In the genomic region with DNA sequence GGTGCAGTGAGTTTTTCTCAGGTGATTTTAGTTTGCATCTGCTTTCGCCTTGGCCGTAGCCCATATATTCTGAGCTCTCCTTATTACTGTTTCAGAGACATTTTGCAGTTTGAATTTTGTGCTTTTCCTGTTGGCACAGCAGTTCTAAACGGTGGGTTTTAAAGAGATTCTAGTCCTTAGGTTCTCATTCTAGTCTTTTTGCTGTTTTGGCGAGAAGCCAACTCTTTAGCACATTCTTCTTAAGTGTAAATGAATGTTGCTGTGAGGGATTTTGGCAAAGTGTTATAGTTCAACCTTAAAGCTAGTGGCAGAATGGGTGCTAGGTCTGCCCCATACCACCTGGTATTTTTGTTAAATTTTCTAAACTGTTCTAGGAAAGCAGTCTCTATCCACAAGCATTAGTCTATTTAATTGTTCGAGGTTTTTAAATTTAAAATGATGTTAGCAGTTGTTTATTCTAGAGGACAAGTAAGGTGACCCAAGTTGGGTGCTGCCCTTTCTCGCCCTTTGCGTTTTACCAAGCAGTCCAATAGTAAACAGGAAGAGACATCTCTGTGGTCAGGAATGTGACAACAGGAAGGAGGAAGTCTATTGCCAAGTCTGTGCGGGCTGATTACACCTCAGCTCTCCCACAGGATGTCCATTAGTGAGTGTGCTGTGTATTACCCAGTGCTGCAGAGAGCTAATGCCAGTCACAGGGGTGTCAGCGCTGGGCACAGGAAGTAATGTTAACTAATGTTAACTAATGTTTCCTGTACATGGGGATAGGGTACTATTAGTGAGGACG, we compare ENCODE assay signal across 8 mouse cellular contexts. TPM values are rescaled to one million over a fixed set of nuclear protein-coding genes. Genes with fewer than 3 reads are reported as not detected.
DNase-seq lines count a peak whose midpoint lies in the region; ATAC-seq and TF ChIP-seq lines count a peak whose summit lies in the region.

No protein-coding gene starts in this region.

- TF ChIP-seq EP300 in liver, embryonic 14.5 days (IDR thresholded peaks at IDR 0.05; ENCODE audit: low read depth) = peak; percentile 53; the same call in 1 of the 2 replicates

- H3K4me3 ChIP-seq in heart, embryonic 14.5 days (ENCODE audit: control insufficient read depth in 1 of 2, insufficient read depth in 1 of 2, low read depth in 1 of 2, low read length in 2 of 2) = no peak overlapping the region
- H3K4me3 ChIP-seq in liver, embryonic 14.5 days (ENCODE audit: insufficient read depth in 1 of 2, low read depth in 2 of 2, low read length in 2 of 2) = no peak overlapping the region
- no peak overlapping the region for H3K4me3 ChIP-seq in thymus, adult 2 months (ENCODE audit: control insufficient read depth, insufficient read depth, low read length)
- no peak overlapping the region for H3K4me3 ChIP-seq in hindbrain, postnatal 0 days (ENCODE audit: low read length)

- no peak for TF ChIP-seq POLR2A in thymus, adult 2 months (IDR thresholded peaks at IDR 0.05; ENCODE audit: control insufficient read depth, extremely low read depth, insufficient read depth, low read length, poor library complexity)

- H3K4me2 ChIP-seq in heart, embryonic 14.5 days (ENCODE audit: low read length) = no peak overlapping the region
- H3K4me2 ChIP-seq in liver, embryonic 14.5 days (ENCODE audit: low read depth) = peak overlapping the region; percentile 42
- H3K4me2 ChIP-seq in hindbrain, postnatal 0 days (ENCODE audit: low read depth, low read length) = no peak overlapping the region

- peak; percentile 72; the same call in 1 of the 2 replicates for ATAC-seq in heart, embryonic 14.5 days (ENCODE audit: insufficient number of reproducible peaks, insufficient read depth, low FRiP score, low read depth)
- ATAC-seq in liver, embryonic 14.5 days (ENCODE audit: insufficient read depth) = peak; percentile 69
- ATAC-seq in hindbrain, postnatal 0 days = no peak

- peak overlapping the region in 1 of 2 experiments; percentile 56; a peak in 1 of 4 replicates for H3K27ac ChIP-seq in heart, embryonic 14.5 days (replicated peaks in 1 of 2; ENCODE audit: control insufficient read depth in 1 of 2, insufficient read depth in 1 of 2, low read depth in 2 of 2, low read length in 2 of 2)
- peak overlapping the region; percentile 55 for H3K27ac ChIP-seq in liver, embryonic 14.5 days
- H3K27ac ChIP-seq in thymus, adult 2 months (ENCODE audit: control insufficient read depth, insufficient read depth, low read length) = no peak overlapping the region
- H3K27ac ChIP-seq in hindbrain, postnatal 0 days = no peak overlapping the region

- H3K36me3 ChIP-seq in heart, embryonic 14.5 days (ENCODE audit: control insufficient read depth, insufficient read depth, low read length) = no peaks in the 10 kb centered on the region
- no peaks in the 10 kb centered on the region for H3K36me3 ChIP-seq in liver, embryonic 14.5 days (replicated peaks; ENCODE audit: control insufficient read depth, insufficient read depth, low read depth)
- no peaks in the 10 kb centered on the region for H3K36me3 ChIP-seq in thymus, adult 2 months (ENCODE audit: control insufficient read depth, insufficient read depth, low read length)
- no peaks in the 10 kb centered on the region for H3K36me3 ChIP-seq in hindbrain, postnatal 0 days (ENCODE audit: insufficient read depth, low read length)

- peak; percentile 27 for DNase-seq in 3T3-L1 (ENCODE audit: low read depth, low spot score)
- peak; percentile 55 for DNase-seq in CD4-positive helper T cell, adult 2 months (ENCODE audit: low read depth, low spot score)
- DNase-seq in liver, embryonic 14.5 days (ENCODE audit: low read depth in 3 of 3, low spot score in 3 of 3) = no peak
- no peak for DNase-seq in testis, postnatal 10 days (ENCODE audit: low spot score)
- DNase-seq in thymus, adult 2 months = no peak
- DNase-seq in ovary, adult 18-20 months (ENCODE audit: low spot score) = no peak
- no peak for DNase-seq in hindbrain, postnatal 0 days (ENCODE audit: low spot score)

- TF ChIP-seq CTCF in liver, embryonic 14.5 days (IDR thresholded peaks at IDR 0.05; ENCODE audit: low read depth) = no peak
- no peak for TF ChIP-seq CTCF in thymus, adult 2 months (IDR thresholded peaks at IDR 0.05; ENCODE audit: borderline replicate concordance, control insufficient read depth, extremely low read depth, insufficient read depth, low read length, poor library complexity)
- no peak for TF ChIP-seq CTCF in hindbrain, postnatal 0 days (IDR thresholded peaks at IDR 0.05; ENCODE audit: low read depth)

- no peaks in the 10 kb centered on the region for H3K27me3 ChIP-seq in heart, embryonic 14.5 days (ENCODE audit: control insufficient read depth, insufficient read depth, low read length)
- no peaks in the 10 kb centered on the region for H3K27me3 ChIP-seq in liver, embryonic 14.5 days (ENCODE audit: control insufficient read depth, insufficient read depth, low read length)
- H3K27me3 ChIP-seq in thymus, adult 2 months (ENCODE audit: control insufficient read depth, insufficient read depth, low read length) = no peaks in the 10 kb centered on the region
- no peaks in the 10 kb centered on the region for H3K27me3 ChIP-seq in hindbrain, postnatal 0 days (ENCODE audit: insufficient read depth, low read length)

- H3K9ac ChIP-seq in heart, embryonic 14.5 days (ENCODE audit: low read length) = no peak overlapping the region
- no peak overlapping the region; the same call in none of the 2 replicates for H3K9ac ChIP-seq in liver, embryonic 14.5 days (replicated peaks)
- no peak overlapping the region for H3K9ac ChIP-seq in hindbrain, postnatal 0 days (replicated peaks; ENCODE audit: low read length)

- H3K9me3 ChIP-seq in heart, embryonic 14.5 days (ENCODE audit: control insufficient read depth, low read length) = no peaks in the 10 kb centered on the region
- no peaks in the 10 kb centered on the region for H3K9me3 ChIP-seq in liver, embryonic 14.5 days (ENCODE audit: control insufficient read depth, low read length)
- no peaks in the 10 kb centered on the region for H3K9me3 ChIP-seq in hindbrain, postnatal 0 days (ENCODE audit: low read length)

- 62% methylated on average over 10 of the region's 10 CpGs for WGBS in heart, embryonic 14.5 days
- 23% methylated on average over 10 of the region's 10 CpGs for WGBS in liver, embryonic 14.5 days (ENCODE audit: insufficient replicate concordance)
- WGBS in thymus, adult 2 months = 37% methylated on average over 10 of the region's 10 CpGs
- 70% methylated on average over 10 of the region's 10 CpGs for WGBS in hindbrain, postnatal 0 days

- H3K4me1 ChIP-seq in heart, embryonic 14.5 days (ENCODE audit: control insufficient read depth in 2 of 2, insufficient read depth in 2 of 2, low read length in 2 of 2) = peaks cover 0 to 8% of the 10 kb centered on the region in 2 experiments; a peak in 3 of 4 replicates
- H3K4me1 ChIP-seq in liver, embryonic 14.5 days (replicated peaks; ENCODE audit: control insufficient read depth in 2 of 2, insufficient read depth in 2 of 2, low read length in 1 of 2) = peaks cover 52 to 57% of the 10 kb centered on the region in 2 experiments
- peaks cover 15% of the 10 kb centered on the region for H3K4me1 ChIP-seq in thymus, adult 2 months (replicated peaks; ENCODE audit: control insufficient read depth, insufficient read depth, low read length)
- H3K4me1 ChIP-seq in hindbrain, postnatal 0 days (ENCODE audit: insufficient read depth, low read length) = peaks cover 4% of the 10 kb centered on the region; the same call in 1 of the 2 replicates

RNA-seq across cellular contexts. Expression of gene Exoc6, which starts 11.1 kb away (rescaled TPM):
- 20.3 and 20.6 TPM in 2 replicates for polyA plus RNA-seq in heart, embryonic 14.5 days (2014; fragmentation: Nextera tagmentation; extraction: Ambion mirVana)
- 11.4 and 17.3 TPM in 2 replicates for polyA plus RNA-seq in liver, embryonic 14.5 days (2012; rRNA removed)
- 31.6 and 32.4 TPM in 2 replicates for polyA plus RNA-seq in liver, embryonic 14.5 days (2014; fragmentation: Nextera tagmentation; extraction: Ambion mirVana)
- polyA plus RNA-seq in thymus, adult 2 months (2012; rRNA removed) = 6.7 and 8.7 TPM in 2 replicates
- total RNA-seq in hindbrain, postnatal 0 days (2014; rRNA removed) = 18.4 and 18.9 TPM in 2 replicates
- polyA plus RNA-seq in hindbrain, postnatal 0 days (2015; fragmentation: Nextera tagmentation; extraction: Ambion mirVana) = 18.6 and 18.8 TPM in 2 replicates

Comparison
In these comparisons a context has a peak if more than half of its experiments do, and no peak if none do; other contexts are left out.
1. DNase-seq: peak in 3T3-L1 (single experiment) and CD4-positive helper T cell, adult 2 months (single experiment); none in liver, embryonic 14.5 days (0 of 3), testis, postnatal 10 days (single experiment), thymus, adult 2 months (single experiment), ovary, adult 18-20 months (single experiment) and hindbrain, postnatal 0 days (single experiment).